Mouse (Mus musculus) spleen, postnatal 10 days (tissue): ENCODE data around the gene Nck2.

ENCODE experiments used
- DNase-seq, 2 experiments: peaks; one replicate each; pipeline ENCODE4 v3.0.0; 2021 to 2022; ENCODE audit warnings: low spot score in 2 of 2

Nck2 gene

DNA sequence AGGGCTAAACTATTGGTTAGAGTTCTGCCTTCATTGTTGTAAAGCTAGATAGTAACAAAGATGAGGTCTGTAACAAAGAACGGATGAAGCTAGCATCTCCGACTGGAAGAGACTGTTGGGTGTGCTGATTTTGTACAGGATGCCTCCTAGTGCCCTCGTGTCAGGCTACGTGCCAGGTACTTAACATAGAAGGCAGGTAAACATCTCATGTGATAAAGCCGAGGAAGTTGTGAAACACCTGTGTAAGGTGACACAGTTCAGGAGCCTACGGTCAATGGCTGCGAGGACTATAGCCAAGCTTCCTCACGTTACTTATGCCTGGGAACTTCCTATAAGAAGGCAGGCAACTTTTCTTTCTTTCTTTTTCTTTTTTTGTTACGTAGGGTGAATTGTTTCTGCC is at the start of gene Nck2:
Gene Nck2 (plus strand): TSS at position 49 of the 400 bp plus-strand sequence.
- DNase-seq, result no peak

DNA sequence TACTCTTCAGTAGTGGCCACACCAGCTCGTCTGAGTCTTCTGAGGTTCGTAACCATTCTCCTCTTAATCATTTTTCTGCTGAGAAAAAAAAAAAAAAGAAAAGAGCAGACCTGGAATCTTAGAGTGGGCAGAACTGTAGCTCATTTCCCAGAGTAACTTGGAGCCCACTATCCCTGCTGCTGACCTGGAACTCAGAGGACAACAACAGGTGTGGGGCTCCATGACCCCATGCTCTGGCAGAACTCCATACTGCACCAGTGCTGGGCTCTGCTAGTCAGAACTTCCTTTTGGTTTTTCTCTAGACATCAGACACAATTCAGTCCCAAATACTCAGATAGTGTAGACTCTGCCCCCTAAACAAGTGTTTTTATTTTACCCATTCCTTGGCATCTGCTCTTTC is 49.3 kb upstream of the Nck2 start:
- no peak for DNase-seq

GRCm38 (mm10) chr1:43395799-43396198 is 48.6 kb upstream of the Nck2 start:
- no peak for DNase-seq

DNA sequence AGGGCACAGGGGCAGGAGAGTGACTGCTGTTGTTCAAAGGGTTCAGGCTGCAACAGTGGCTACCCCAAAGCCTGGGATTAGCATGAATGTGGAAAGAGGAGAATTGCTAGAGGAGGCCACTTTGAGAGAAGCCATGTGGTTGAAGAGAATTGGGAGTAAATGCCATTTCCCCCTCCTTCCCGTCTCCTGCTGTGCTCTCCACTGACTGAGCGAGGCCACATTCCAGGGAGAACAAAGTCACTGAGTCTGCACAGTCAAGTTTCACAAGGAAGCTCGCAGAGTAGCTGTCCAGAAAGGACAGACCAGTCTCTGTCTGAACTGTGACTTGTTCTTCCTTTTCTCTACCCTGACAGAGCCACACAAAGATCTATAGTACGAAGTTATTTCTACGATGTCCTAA is 47.9 kb upstream of the Nck2 start:
- no peak for DNase-seq

GRCm38 (mm10) chr1:43397096-43397495 is 47.3 kb upstream of the Nck2 start:
- no peak for DNase-seq

DNA sequence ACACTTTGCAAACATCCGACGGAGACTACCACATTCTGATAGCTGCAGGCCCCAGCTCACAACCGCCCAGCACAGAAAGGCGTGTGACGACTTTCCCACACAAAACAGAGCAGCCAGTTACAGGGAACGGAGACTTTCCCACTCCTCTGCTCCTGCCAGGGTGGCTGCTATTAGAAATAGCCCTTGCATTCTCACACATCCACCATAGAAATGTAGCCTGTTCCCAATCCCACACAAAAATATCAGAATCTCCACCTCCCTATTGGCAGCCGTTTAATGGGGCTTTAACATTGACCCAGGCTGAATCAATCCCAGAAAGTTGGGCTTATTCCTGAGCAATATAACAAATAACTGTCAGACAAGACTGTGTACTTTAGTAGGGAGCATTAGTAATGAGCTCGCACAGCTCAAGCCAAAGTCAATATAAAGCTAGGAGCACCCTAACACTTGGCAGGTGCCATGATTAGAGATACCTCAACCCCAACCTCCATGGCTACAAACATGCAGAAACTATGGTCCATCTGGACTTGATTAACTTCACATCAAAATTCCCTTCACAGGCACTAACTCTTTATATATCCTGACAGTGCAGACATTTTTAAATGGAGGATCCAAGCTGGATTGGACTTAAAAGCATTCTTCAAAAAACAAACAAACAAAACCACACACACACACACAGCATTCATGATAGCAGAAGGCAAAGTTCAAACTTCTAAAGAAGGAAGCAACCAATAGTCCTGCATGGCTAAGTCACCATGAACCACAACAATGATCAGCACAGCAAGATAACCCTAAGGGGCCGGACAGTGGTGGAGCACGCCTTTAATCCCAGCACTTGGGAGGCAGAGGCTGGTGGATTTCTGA is 45.4 kb upstream of the Nck2 start:
- no peak for DNase-seq

DNA sequence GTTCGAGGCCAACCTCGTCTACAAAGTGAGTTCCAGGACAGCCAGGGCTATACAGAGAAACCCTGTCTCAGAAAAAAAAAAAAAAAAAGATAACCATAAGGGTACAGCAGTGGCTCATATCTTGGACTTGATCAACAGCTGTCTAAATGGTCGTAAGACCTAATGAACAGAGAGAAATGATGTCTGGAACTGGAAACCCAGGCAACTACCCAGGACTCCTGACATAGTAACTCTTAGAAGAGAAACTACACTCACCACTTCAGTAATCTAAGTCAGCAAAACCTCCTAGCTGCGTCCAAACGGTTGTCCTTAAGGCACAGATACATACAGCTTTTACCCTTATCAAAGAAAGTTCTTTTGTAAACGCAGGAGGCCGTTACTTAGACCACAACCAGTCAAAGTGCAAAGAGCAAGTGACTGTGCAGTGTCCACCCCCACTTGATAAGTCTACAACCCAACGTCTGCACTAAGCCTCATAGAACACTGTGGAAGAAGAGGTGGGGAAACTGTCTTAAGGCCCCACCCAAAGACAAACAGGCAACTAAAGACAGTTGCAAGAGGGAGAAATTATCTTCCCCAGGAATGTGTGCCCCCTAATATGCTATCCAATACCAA is 44.7 kb upstream of the Nck2 start:
- DNase-seq, result no peak

DNA sequence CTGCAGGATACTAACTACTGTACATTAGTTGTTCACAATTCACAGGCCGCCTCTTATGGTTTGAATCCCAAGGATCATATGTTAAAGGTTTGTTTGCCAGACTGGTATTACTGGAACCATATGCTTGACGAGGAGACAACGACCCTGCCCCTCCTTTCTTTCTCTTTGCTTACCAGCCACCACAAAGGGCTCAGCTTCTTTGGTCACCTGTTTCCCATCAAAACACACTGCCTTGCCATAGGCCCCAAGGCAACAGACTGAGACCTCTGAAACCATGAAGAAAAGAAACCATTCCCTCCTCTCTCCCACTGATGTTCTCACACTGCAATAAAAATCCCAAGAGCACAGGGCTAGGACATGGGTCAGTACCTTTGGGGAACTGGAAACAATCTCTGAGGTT is 43.7 kb upstream of the Nck2 start:
- no peak for DNase-seq

DNA sequence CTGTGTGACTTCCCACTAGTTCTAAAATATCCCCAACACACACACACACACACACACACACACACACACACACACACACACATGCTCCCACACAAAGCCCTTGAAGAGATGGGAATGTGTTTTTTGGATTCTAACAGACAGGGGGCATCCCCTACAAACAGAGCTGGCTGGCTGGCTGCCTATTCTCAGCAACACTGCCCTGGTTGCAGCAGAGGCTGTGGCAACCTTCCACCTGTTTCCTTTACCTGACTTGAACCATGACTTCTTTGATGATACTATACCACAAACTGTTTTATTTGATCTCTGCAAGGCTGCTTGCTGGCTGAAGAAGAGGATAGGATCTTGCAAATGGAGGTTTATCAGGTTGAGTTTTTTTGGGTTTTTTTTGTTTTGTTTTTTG is 41.0 kb upstream of the Nck2 start:
- peak in 1 of 2 experiments; percentile 21 for DNase-seq

GRCm38 (mm10) chr1:43404693-43405678 is 39.4 kb upstream of the Nck2 start:
- no peak for DNase-seq

GRCm38 (mm10) chr1:43409019-43409418 is 35.4 kb upstream of the Nck2 start:
- DNase-seq, result no peak

DNA sequence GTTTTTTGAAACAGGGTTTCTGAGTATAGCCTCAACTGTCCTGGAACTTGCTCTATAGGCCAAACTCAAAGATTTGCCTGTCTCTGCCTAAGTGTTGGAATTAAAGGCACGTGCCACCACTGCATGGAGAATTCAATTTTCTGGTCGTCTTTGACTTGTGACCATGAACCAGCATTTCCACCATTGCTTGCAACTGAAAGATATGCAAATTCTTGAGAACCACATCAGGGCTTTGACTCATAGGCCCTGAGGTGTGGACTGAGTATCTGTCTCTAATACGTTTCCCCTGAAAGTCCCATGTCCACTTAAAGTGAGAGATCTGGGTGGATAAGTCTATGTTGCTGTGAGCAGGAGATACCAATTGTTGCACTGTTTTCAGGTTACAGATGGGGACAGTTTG is 31.6 kb upstream of the Nck2 start:
- no peak for DNase-seq

- no peak for DNase-seq
Observed at GRCm38 (mm10) chr1:43413298-43413697, 31.1 kb upstream of the Nck2 start.

DNA sequence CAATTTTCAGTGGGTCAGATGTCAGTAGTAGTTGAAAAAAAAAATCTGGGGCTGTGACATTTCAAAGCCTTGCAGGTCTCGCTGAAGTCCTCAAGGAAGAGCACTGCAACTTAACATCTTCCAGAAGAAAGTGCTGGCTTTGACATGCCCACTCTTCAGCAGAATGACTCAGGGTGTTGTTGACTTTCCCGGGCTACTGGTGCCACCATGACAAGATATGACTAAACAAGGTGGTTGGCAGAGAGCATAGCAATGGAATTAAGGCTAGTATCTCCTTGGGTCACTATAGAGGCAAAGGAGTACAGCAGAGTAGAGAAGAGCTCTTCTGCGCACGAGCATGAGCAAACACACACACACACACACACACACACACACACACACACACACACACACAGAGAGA is 30.6 kb upstream of the Nck2 start:
- no peak for DNase-seq

DNA sequence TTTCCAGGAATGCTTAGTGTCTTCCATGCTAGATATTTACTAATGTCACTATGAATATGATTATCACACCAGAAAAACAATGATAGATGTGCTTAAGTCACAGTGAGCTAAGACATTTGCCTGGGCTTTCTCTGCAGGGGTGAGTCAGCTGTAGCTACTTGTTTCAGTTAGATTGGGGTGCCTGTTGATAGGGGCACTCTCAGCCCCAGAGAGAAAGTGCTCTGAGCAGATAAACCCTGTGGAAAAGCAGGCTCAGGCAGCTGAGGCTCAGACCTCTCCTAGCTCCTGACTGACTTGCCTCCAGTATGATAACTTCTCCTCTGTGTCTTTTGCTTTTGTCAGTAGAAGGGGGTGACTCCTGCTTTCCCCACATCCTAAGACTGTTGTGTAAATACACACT is 30.2 kb upstream of the Nck2 start:
- DNase-seq, result peak in 1 of 2 experiments; percentile 22

GRCm38 (mm10) chr1:43414971-43415370 is 29.4 kb upstream of the Nck2 start:
- DNase-seq, result no peak

GRCm38 (mm10) chr1:43422969-43423748 is 21.2 kb upstream of the Nck2 start:
- no peak for DNase-seq

DNA sequence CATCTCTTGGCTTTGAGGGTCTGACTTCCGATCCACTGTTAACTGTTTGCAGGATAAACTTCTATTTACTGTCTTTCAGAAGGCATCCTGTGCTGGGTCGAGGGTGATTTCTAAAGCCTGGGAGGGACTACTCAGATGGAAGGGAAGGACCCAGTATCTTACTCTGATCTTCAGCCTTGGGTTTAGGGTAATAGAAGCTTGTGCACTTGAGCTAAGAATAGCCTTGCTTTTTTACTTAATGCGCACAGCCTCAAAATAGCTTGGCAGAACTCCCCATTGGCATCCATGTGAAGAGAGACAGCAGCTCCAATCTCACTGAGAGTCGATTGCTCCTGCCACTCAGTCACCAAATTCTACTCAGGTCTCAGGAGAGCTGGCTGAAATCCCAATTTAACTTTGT is 17.9 kb upstream of the Nck2 start:
- DNase-seq, result no peak

DNA sequence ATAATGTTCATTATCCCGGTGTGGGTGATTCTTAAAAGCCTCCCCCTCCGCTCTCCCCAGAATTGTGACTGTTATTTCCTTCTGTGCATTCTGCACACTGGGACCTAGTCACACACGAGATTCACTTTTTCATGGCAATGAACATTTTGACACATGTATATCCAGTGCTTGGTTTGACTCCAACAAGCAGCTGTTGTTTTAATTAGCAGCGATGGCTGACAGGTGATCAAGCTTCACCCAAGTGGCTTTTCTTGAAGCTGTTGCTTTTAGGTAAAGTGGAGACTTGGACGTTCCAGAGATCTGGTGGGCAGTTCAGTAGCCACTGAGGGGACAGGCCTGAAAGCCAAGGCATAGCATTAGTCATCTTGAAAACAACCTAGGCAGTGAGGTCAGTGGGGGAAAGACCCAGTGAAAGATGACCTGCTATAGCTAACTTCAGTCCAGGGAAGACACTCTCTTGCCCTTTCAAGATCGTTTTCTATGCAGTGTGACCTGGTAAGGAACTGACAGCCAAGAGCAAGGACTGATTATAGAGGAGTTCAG is 17.3 kb upstream of the Nck2 start:
- no peak for DNase-seq

- no peak for DNase-seq
Observed at GRCm38 (mm10) chr1:43429924-43430876, 14.2 kb upstream of the Nck2 start.
